Mouse (Mus musculus) lung, adult 2 months (tissue): ENCODE data around the gene Fgf11. TPM values are rescaled to one million over a fixed set of nuclear protein-coding genes. Genes with fewer than 3 reads are reported as not detected.
A peak's percentile ranks its signal among the peaks of the same experiment; 100 is the strongest.

ENCODE experiments used
- DNase-seq: peaks from one replicate; pipeline ENCODE4 v3.0.0; 2022
- H3K4me1 ChIP-seq: fragments of 200-500 bp; 2 replicates; pipeline ENCODE4 v1.6.1; 2011; ENCODE audit warnings: low read length; ENCODE audit not compliant: control insufficient read depth, insufficient read depth
- H3K4me3 ChIP-seq: fragments of 200-500 bp; replicated peaks from 2 replicates; pipeline ENCODE3; 2011; ENCODE audit warnings: low read depth, mild to moderate bottlenecking, control low read depth, low read length; ENCODE audit errors: extremely low read depth
- CTCF ChIP-seq: fragments of 200-500 bp; IDR thresholded peaks from 2 replicates; pipeline ENCODE4 v1.5.1; 2011; ENCODE audit warnings: mild to moderate bottlenecking, low read length, control low read depth; ENCODE audit not compliant: insufficient read depth
- POLR2A ChIP-seq: fragments of 200-500 bp; IDR thresholded peaks from 2 replicates; pipeline ENCODE4 v1.6.1; 2011; ENCODE audit warnings: low read depth, mild to moderate bottlenecking, control low read depth, low read length, borderline replicate concordance; ENCODE audit errors: extremely low read depth
- WGBS: fragments of 180-500 bp; shearing (Covaris S2); methylation state at CpG from one replicate; pipeline ENCODE4 v1.1.7; 2018; 5-methylcytosine and 5-hydroxymethylcytosine counted together
- polyA plus RNA-seq: library from polyadenylated mRNA; depleted of rRNA; stranded (reverse); fragments of >200 nt; gene quantifications from 2 replicates; pipeline ENCODE4 v1.2.3, GENCODE M21; 2012

Gene Fgf11
- polyA plus RNA-seq, 1 experiment, result 8.0 TPM

- TF ChIP-seq CTCF, result no peak
- TF ChIP-seq POLR2A, result no peak
- 59% methylated on average over 5 of the region's 5 CpGs for WGBS
These were observed 8.2 kb downstream of the Fgf11 start for GRCm38 (mm10) chr11:69793429-69793828.

GRCm38 (mm10) chr11:69791420-69791819 lies 10.2 kb downstream of the Fgf11 start:
- no peak overlapping the region for H3K4me3 ChIP-seq
- no peak for DNase-seq
- 62% methylated on average over 5 of the region's 5 CpGs for WGBS
- no peak for TF ChIP-seq POLR2A
- TF ChIP-seq CTCF, result no peak
- no peaks in the 10 kb centered on the region for H3K4me1 ChIP-seq

More at GRCm38 (mm10) chr11:69793429-69793828, 8.2 kb downstream of the Fgf11 start:
- DNase-seq, result no peak
- no peaks in the 10 kb centered on the region for H3K4me1 ChIP-seq
- no peak overlapping the region for H3K4me3 ChIP-seq

- Histone ChIP-seq H3K4me1 (peaks cover 3% of the 10 kb centered on the region; the same call in 1 of the 2 replicates), H3K4me3 (no peak overlapping the region)
- 54% methylated on average over 5 of the region's 5 CpGs for WGBS
- TF ChIP-seq CTCF (no peak), POLR2A (no peak)
- no peak for DNase-seq
These were observed 12.2 kb downstream of the Fgf11 start for GRCm38 (mm10) chr11:69789431-69789830.

- WGBS, result 92% methylated on average over 5 of the region's 5 CpGs
- Histone ChIP-seq H3K4me3 (no peak overlapping the region), H3K4me1 (peaks cover 3% of the 10 kb centered on the region; the same call in 1 of the 2 replicates)
- TF ChIP-seq CTCF (no peak), POLR2A (no peak)
- DNase-seq, result no peak
These were observed 14.4 kb downstream of the Fgf11 start for GRCm38 (mm10) chr11:69787306-69787705.

GRCm38 (mm10) chr11:69784793-69785272 lies 16.8 kb downstream of the Fgf11 start:
- Histone ChIP-seq H3K4me3 (peak overlapping the region; percentile 9), H3K4me1 (peaks cover 3% of the 10 kb centered on the region; the same call in 1 of the 2 replicates)
- TF ChIP-seq CTCF, result no peak
- TF ChIP-seq POLR2A, result peak; percentile 81; the same call in 1 of the 2 replicates
- peak; percentile 60 for DNase-seq
- 19% methylated on average over 15 of the region's 15 CpGs for WGBS

GRCm38 (mm10) chr11:69781828-69782227 lies 19.8 kb downstream of the Fgf11 start:
- 34% methylated on average over 4 of the region's 4 CpGs for WGBS
- H3K4me3 ChIP-seq, result no peak overlapping the region
- DNase-seq, result no peak
- H3K4me1 ChIP-seq, result peaks cover 3% of the 10 kb centered on the region; the same call in 1 of the 2 replicates
- no peak for TF ChIP-seq POLR2A
- no peak for TF ChIP-seq CTCF

GRCm38 (mm10) chr11:69778985-69779384 lies 22.7 kb downstream of the Fgf11 start:
- DNase-seq, result no peak
- H3K4me3 ChIP-seq, result no peak overlapping the region
- 60% methylated on average over 7 of the region's 7 CpGs for WGBS
- H3K4me1 ChIP-seq, result no peaks in the 10 kb centered on the region; the same call in 1 of the 2 replicates
- TF ChIP-seq CTCF (no peak), POLR2A (no peak)

GRCm38 (mm10) chr11:69778258-69778982 lies 23.2 kb downstream of the Fgf11 start:
- TF ChIP-seq POLR2A, result no peak
- no peak for TF ChIP-seq CTCF
- 64% methylated on average over 23 of the region's 23 CpGs for WGBS
- no peaks in the 10 kb centered on the region; the same call in 1 of the 2 replicates for H3K4me1 ChIP-seq
- no peak for DNase-seq
- H3K4me3 ChIP-seq, result no peak overlapping the region

- 66% methylated on average over 26 of the region's 26 CpGs for WGBS
- no peak for TF ChIP-seq CTCF
- TF ChIP-seq POLR2A, result no peak
- DNase-seq, result no peak
- Histone ChIP-seq H3K4me3 (no peak overlapping the region), H3K4me1 (no peaks in the 10 kb centered on the region; the same call in 1 of the 2 replicates)
These were observed 24.0 kb downstream of the Fgf11 start for GRCm38 (mm10) chr11:69777504-69778257.
